Mouse (Mus musculus) ES-E14 (cell line): ENCODE measurements around the gene Pcnp.

ENCODE experiments used
- CHD2 ChIP-seq: IDR thresholded peaks from 2 replicates; pipeline ENCODE4 v1.6.1; 2014; ENCODE audit warnings: mild to moderate bottlenecking, low read depth, low read length, inconsistent platforms
- HCFC1 ChIP-seq: IDR thresholded peaks from 2 replicates; pipeline ENCODE4 v1.6.1; 2012; ENCODE audit warnings: low read length, inconsistent platforms, borderline replicate concordance; ENCODE audit not compliant: insufficient read depth
- ZC3H11A ChIP-seq: IDR thresholded peaks from 2 replicates; pipeline ENCODE4 v1.6.1; 2012; ENCODE audit warnings: low read depth, mild to moderate bottlenecking, inconsistent platforms, low read length, borderline replicate concordance

GRCm38 (mm10) chr16:56036501-56036900, 7.0 kb upstream of the Pcnp start:
- TF ChIP-seq ZC3H11A = no peak
- no peak for TF ChIP-seq CHD2
- TF ChIP-seq HCFC1 = no peak
